Mouse (Mus musculus) thymus, postnatal 10 days (tissue): ENCODE results near the gene Hscb.

Source experiments
- DNase-seq, 2 experiments: peaks; one replicate each; pipeline ENCODE4 v3.0.0; 2021; ENCODE audit warnings: low spot score in 2 of 2

Gene Hscb

DNA sequence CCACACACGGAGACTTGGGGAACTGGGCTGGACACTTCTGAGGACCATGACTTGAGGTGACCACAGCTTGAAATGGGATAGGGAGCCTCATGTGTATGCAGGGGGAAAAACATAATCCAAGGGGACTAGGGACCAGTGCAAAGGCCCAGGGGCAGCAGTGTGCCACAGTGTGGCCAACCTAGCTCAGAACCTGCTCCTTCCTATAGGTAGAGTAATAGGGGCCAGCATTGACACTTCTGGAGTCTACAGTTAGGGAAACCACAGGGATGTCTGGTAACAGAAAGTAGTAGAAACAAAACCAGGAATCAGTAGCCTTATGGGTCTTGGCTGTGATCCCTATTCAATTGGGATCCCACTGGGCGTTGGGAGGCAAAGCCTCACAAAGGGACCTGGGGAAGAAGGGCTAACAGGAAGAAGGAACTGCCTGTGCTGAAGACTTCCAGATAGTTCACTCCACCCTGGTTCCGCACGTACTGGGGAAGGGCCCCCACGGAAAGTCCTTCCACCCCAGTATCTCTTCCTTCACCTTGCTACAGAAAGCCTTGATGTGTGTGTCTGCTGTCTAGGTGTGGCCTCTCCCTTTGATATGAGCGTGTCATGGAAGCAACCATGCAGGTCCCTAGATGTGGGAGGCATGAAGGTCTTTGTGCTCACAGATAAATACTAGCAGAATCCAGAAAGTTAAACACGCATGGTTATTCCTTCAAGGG, 57.9 kb downstream of the Hscb start:
- DNase-seq, result no peak

DNA sequence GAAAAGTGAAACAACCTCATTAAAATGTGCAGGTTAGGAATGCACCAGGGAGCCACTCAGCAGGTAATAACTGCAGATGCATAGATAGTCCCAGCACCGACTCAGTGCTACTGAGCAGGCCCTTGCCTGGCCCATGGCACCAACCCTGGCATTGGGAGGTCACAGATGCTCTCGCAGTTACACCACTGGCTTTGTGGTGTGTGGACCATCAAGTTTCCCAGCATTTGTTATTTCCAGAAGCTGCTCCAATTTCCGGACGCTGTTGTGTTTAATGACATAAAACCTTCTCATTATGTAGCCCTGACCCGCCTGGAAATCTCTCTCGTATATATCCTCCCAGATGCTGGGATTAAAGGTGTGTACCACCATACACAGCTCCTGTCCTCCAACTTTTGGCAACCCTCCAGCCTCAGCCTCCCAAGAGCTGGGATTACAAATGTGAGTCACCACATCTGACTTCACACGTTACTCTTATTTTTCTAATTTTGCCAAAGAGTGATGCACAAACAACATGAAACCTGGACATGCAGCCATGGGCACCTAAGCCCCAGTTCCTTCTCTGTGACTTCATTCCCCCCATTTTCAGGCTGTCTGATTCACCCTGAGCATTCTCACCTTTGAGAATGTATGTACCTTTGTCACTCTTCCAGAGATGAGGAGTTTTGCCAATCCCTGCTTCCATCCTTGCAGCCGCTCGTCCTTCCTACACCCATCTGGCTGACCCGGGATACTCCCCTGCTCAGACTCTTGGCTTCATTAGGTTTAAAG, 58.6 kb downstream of the Hscb start:
- DNase-seq, result no peak

DNA sequence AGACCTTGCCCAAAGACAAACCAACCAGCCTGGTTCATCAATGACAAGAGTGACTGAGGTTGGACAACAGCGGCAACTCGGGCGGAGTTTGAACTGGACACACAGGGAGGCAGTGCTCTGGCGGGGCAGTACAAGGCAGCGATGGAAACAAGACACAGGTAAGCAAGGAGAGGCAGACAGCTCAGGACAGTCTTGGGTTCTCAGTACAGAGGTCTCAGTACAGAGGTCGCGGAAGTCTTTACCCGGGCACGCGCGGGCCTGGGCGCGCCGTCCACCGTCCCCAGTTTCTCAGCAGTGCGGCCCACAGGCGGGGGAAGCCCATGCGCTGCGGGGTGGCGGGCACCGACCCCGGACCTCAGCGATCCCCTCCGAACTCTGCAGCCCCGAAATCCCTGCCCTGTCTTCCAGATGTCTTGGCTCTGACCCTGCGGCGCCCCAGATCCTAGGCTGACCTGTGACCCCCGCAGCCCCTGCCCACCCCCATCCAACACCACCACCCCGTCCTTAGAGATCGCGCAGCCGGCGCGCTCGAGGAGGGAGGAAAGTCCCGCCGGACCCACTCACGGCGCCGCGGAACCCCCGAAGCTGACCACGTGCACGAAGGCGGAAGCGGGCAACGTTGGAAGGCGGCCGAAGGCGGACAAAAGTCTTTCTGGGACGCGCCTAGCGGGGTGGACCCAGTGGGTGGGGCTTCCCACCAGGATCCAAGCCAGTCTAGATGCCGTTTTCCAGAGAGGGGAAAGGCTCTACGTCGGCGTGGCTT, 59.4 kb downstream of the Hscb start, which contains the start of gene Pus1:
Gene Pus1, minus strand, starts transcription at position 662 of the 763 bp plus-strand sequence.
- DNase-seq, result peak; percentile 68 to 74

DNA sequence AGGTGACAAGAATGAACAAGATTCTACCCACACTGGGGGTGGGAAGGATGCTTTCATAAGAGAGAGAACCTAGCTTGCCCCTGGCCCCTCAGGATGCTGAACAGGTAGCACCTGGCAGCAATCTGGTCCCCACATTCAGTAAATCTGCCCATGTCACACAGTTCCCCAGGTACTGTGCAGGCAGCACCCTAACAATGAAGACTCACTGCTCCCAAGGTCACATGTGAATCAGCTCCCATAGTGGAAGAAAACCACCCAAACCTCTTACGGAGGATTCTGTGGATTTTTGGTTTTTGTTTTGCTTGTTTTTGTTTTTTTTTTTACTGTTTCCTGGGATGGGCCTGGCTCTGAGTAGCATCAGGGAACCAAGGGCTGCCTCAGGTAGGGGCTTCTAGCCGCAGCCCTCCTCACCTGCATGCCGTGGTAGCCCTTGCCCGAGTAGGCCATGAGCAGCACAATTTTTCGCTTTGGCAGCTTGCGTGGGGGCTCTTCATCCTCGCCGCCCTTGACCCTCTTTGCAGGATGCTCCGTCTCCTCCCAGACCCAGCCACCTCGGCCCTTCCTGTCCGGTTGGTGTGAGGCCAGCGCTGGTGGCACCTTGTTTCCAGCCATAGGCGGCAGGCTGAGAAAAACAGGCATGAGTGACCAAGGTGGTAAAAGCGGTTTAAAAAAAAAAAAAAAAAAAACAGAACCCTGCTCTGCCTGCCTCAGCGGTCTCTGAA, 60.1 kb downstream of the Hscb start:
- no peak for DNase-seq
